Mouse (Mus musculus) neural tube, embryonic 10.5 days (tissue): ENCODE measurements around the gene Steap4.
"Not testable (repeated sequence)": the region's sequence is repeated elsewhere in the genome, so short reads cannot be mapped to it uniquely, and the experiment has no call there.

ENCODE experiments used
- DNase-seq: peaks from one replicate; pipeline ENCODE4 v3.0.0-alpha.2; 2017; ENCODE audit warnings: low spot score; ENCODE audit errors: extremely low spot score

Gene Steap4

GRCm38 (mm10) chr5:7988415-7988814 is 28.2 kb downstream of the Steap4 start:
- DNase-seq, result no peak

DNA sequence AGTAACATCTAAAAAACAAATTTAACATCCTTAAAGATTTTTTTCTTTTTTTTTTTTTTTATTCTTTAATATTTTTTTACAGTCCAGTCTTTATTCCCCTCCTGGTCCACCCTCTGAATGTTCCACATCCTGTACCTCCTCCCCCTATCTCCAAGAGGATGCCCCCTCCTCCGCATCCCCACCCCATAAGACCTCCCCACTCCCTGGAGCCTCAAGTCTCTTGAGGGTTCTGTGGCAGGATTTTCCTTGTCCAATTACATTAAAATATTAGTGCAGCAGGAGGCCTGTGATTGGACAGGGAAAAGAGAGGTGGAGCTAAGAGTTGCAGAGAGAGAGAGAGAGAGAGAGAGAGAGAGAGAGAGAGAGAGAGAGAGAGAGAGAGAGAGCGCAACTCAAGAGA is 31.4 kb downstream of the Steap4 start:
- DNase-seq, result not testable (repeated sequence)

GRCm38 (mm10) chr5:7993766-7994165 is 33.5 kb downstream of the Steap4 start:
- no peak for DNase-seq

GRCm38 (mm10) chr5:7995288-7995897 is 35.1 kb downstream of the Steap4 start:
- no peak for DNase-seq

DNA sequence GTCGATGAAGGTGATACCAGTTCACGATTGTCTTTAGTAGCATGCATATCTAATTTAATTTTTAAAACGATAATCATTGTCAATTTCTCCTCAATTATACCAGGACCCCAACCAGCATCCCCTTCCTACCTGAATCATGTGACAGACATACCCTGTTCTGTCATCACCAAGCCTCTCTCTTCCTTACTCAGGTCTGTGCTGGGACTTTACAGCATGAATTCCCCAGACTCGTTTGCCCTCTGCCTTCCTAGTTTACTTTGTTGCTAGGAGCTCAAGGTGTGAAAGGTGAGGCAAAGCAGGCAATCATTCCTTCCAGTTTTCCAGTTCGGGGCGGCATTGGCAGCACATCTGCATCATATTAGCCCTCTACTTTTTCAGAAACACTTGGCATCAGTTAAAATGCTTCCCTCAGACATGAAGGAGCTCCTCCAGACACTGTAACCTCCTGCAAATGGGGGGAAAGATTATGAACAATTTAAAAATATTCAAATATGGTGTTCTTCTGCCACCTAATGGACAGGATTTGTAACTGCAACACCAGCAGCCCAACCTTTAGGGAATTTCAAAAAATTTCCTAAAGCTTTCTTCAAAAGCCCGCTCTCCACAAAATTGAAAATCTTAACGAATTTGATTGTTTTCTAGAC is 36.3 kb downstream of the Steap4 start:
- DNase-seq, result peak; percentile 29

GRCm38 (mm10) chr5:7997086-7997485 is 36.8 kb downstream of the Steap4 start:
- no peak for DNase-seq

- DNase-seq, result no peak
Observed at GRCm38 (mm10) chr5:8000466-8000865, 40.2 kb downstream of the Steap4 start.

DNA sequence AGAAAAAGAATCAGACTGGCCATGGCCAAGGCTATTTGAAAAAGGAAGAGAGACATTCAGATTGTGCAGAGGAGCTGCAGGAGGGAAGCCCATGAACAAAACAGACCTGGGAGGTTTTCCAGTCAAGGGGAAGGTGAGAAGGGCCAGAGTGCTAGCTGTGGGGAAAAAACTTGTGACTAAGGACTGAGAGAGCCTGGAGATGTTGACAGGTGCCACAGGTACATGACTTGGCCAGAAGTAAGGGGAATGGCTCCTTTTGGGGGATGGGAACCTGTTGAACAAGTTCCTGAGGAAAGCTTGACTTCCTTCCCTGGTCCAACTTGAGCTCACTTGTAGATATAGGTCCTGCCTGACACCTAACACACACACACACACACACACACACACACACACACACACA is 42.6 kb downstream of the Steap4 start:
- DNase-seq, result no peak

GRCm38 (mm10) chr5:8013276-8013675 is 53.0 kb downstream of the Steap4 start:
- DNase-seq, result no peak
